8 mouse cellular contexts compared by ENCODE assay signal in genomic region chr16:30736662-30737326, GRCm38 (mm10).
DNase-seq lines count a peak whose midpoint lies in the region; ATAC-seq lines count a peak whose summit lies in the region.

No protein-coding gene starts in this region.

- H3K4me1 ChIP-seq in lung, embryonic 15.5 days, result peaks cover 31% of the 10 kb centered on the region
- H3K4me1 ChIP-seq in embryonic facial prominence, embryonic 15.5 days, result peaks cover 11% of the 10 kb centered on the region
- H3K4me1 ChIP-seq in heart, embryonic 14.5 days (ENCODE audit: control insufficient read depth in 2 of 2, insufficient read depth in 2 of 2, low read length in 2 of 2), result peaks cover 43 to 54% of the 10 kb centered on the region in 2 experiments

- H3K27me3 ChIP-seq in lung, embryonic 15.5 days, result no peaks in the 10 kb centered on the region
- no peaks in the 10 kb centered on the region for H3K27me3 ChIP-seq in embryonic facial prominence, embryonic 15.5 days
- H3K27me3 ChIP-seq in heart, embryonic 14.5 days (ENCODE audit: control insufficient read depth, insufficient read depth, low read length), result no peaks in the 10 kb centered on the region

- H3K9me3 ChIP-seq in lung, embryonic 15.5 days, result no peaks in the 10 kb centered on the region
- H3K9me3 ChIP-seq in embryonic facial prominence, embryonic 15.5 days (replicated peaks), result no peaks in the 10 kb centered on the region
- H3K9me3 ChIP-seq in heart, embryonic 14.5 days (ENCODE audit: control insufficient read depth, low read length), result no peaks in the 10 kb centered on the region

- H3K4me3 ChIP-seq in lung, embryonic 15.5 days, result no peak overlapping the region
- H3K4me3 ChIP-seq in embryonic facial prominence, embryonic 15.5 days (replicated peaks), result no peak overlapping the region
- H3K4me3 ChIP-seq in heart, embryonic 14.5 days (ENCODE audit: control insufficient read depth in 1 of 2, insufficient read depth in 1 of 2, low read depth in 1 of 2, low read length in 2 of 2), result no peak overlapping the region
- no peak overlapping the region for H3K4me3 ChIP-seq in macrophage (ENCODE audit: inconsistent target)

- no peak overlapping the region for H3K4me2 ChIP-seq in lung, embryonic 15.5 days
- H3K4me2 ChIP-seq in embryonic facial prominence, embryonic 15.5 days (replicated peaks), result 0 out of 2 replicates have a peak overlapping the region, but pooled peaks have one; percentile 4
- peak overlapping the region; percentile 52 for H3K4me2 ChIP-seq in heart, embryonic 14.5 days (ENCODE audit: low read length)

- 42% methylated on average over 17 of the region's 17 CpGs for WGBS in lung, embryonic 15.5 days
- WGBS in embryonic facial prominence, embryonic 15.5 days, result 44% methylated on average over 17 of the region's 17 CpGs
- 23% methylated on average over 17 of the region's 17 CpGs for WGBS in heart, embryonic 14.5 days
- WGBS in macrophage (ENCODE audit: missing documents), result 64% methylated on average over 17 of the region's 17 CpGs

- H3K27ac ChIP-seq in lung, embryonic 15.5 days, result 0 out of 2 replicates have a peak overlapping the region, but pooled peaks have one; percentile 4
- peak overlapping the region; percentile 82; the same call in 1 of the 2 replicates for H3K27ac ChIP-seq in embryonic facial prominence, embryonic 15.5 days (replicated peaks)
- peak overlapping the region; percentile 97 to 99 for H3K27ac ChIP-seq in heart, embryonic 14.5 days (replicated peaks in 1 of 2; ENCODE audit: control insufficient read depth in 1 of 2, insufficient read depth in 1 of 2, low read depth in 2 of 2, low read length in 2 of 2)
- H3K27ac ChIP-seq in macrophage, result peak overlapping the region; percentile 22

- H3K9ac ChIP-seq in lung, embryonic 15.5 days, result no peak overlapping the region
- no peak overlapping the region for H3K9ac ChIP-seq in embryonic facial prominence, embryonic 15.5 days
- peak overlapping the region; percentile 69 for H3K9ac ChIP-seq in heart, embryonic 14.5 days (ENCODE audit: low read length)

- no peaks in the 10 kb centered on the region for H3K36me3 ChIP-seq in lung, embryonic 15.5 days
- H3K36me3 ChIP-seq in embryonic facial prominence, embryonic 15.5 days, result no peaks in the 10 kb centered on the region
- H3K36me3 ChIP-seq in heart, embryonic 14.5 days (ENCODE audit: control insufficient read depth, insufficient read depth, low read length), result no peaks in the 10 kb centered on the region
- no peaks in the 10 kb centered on the region for H3K36me3 ChIP-seq in macrophage (ENCODE audit: inconsistent target)

- DNase-seq in lung, adult 18-20 months, result no peak
- DNase-seq in c-Kit-positive CD71-positive TER-119-positive erythroid progenitor cells, embryonic 14.5 days (ENCODE audit: low spot score), result no peak
- no peak for DNase-seq in testis, postnatal 14 days (ENCODE audit: low spot score)

- no peaks in the 10 kb centered on the region for H3K79me2 ChIP-seq in macrophage (ENCODE audit: inconsistent target)

- peak; percentile 32; the same call in 1 of the 2 replicates for ATAC-seq in lung, embryonic 15.5 days (ENCODE audit: borderline replicate concordance, extremely low read depth, low FRiP score, low TSS enrichment)
- peak; percentile 58 for ATAC-seq in embryonic facial prominence, embryonic 15.5 days (ENCODE audit: insufficient number of reproducible peaks, low FRiP score, low TSS enrichment, low read depth)
- peak; percentile 54; the same call in 1 of the 2 replicates for ATAC-seq in heart, embryonic 14.5 days (ENCODE audit: insufficient number of reproducible peaks, insufficient read depth, low FRiP score, low read depth)
- ATAC-seq in megakaryocyte-erythroid progenitor cell, adult 5-6 weeks (replicated peaks; ENCODE audit: low FRiP score, low TSS enrichment, poor library complexity, severe bottlenecking), result no peak

Comparison
In these comparisons a context has a peak if more than half of its experiments do, and no peak if none do; other contexts are left out.
1. H3K27ac ChIP-seq: peak in every context shown above with its lines; median percentile 98 in heart, embryonic 14.5 days; 82 in embryonic facial prominence, embryonic 15.5 days; 22 in macrophage; 4 in lung, embryonic 15.5 days.